22 mouse cellular contexts compared by ENCODE assay signal in genomic region chr6:49817625-49818024, GRCm38 (mm10). TPM values are rescaled to one million over a fixed set of nuclear protein-coding genes. Genes with fewer than 3 reads are reported as not detected.
A peak's percentile ranks its signal among the peaks of the same experiment; 100 is the strongest.
DNase-seq lines count a peak whose midpoint lies in the region; TF ChIP-seq lines count a peak whose summit lies in the region.
"Had no signal": no experiment of that assay in that cellular context is flagged by ENCODE, and none has a peak within 500 bp of the region (broad histone marks: within the 10 kb centered on the region; RNA-seq: fewer than 3 reads in every experiment).

No protein-coding gene starts in this region.

- TF ChIP-seq CTCF in layer of hippocampus, adult 2 months (conservative IDR thresholded peaks at IDR 0.05): no peak

- intact Hi-C loops in left cerebral cortex, postnatal 25 days (cut with DNase I): no loop called here
- intact Hi-C loops in left cerebral cortex, postnatal 36 days (cut with DNase I): no loop called here

- peak overlapping the region; percentile 46 for H3K27ac ChIP-seq in layer of hippocampus, adult 2 months
- H3K27ac ChIP-seq: embryonic facial prominence, embryonic 15.5 days; forebrain, embryonic 10.5 days; heart, embryonic 10.5 days; hindbrain, embryonic 12.5 days had no signal

- no peak for DNase-seq in layer of hippocampus, adult 2 months (ENCODE audit: low spot score in 2 of 2)
- no peak for DNase-seq in layer of hippocampus, postnatal 10 days (ENCODE audit: low spot score in 2 of 2)
- peak; percentile 23 to 60 for DNase-seq in left cerebral cortex, postnatal 25 days (ENCODE audit: low spot score in 2 of 2)
- no peak for DNase-seq in left cerebral cortex, postnatal 36 days (ENCODE audit: low spot score in 2 of 2)
- peak; percentile 69 for DNase-seq in brain, adult 2 months (ENCODE audit: low read depth, low spot score)
- DNase-seq in right cerebral cortex, postnatal 14 days: peak; percentile 27
- no peak for DNase-seq in cerebellum, postnatal 36 days
- DNase-seq: adrenal gland, postnatal 10 days; cerebellum, adult 18-20 months; cerebellum, adult 9-11 months; embryo, embryonic 11 days; gastrocnemius, postnatal 10 days; heart, adult 18-20 months; heart, postnatal 10 days; heart, postnatal 4 days had no signal

- no peak overlapping the region for H3K4me3 ChIP-seq in layer of hippocampus, adult 2 months
- H3K4me3 ChIP-seq: embryonic facial prominence, embryonic 15.5 days; erythroblast, embryonic 14.5 days; forebrain, embryonic 10.5 days; heart, embryonic 10.5 days; hindbrain, embryonic 12.5 days had no signal

RNA-seq across cellular contexts. Expression of gene Npy, which starts 4.9 kb away (rescaled TPM):
- total RNA-seq in layer of hippocampus, adult 2 months (2021): 100 to 1,000 TPM; 140 to 160 TPM
- 10 to 100 TPM; 84.0 to 96.9 TPM for total RNA-seq in layer of hippocampus, postnatal 10 days (2021)
- 100 to 1,000 TPM; 233 to 238 TPM for total RNA-seq in left cerebral cortex, postnatal 25 days (2021)
- 100 to 1,000 TPM; 201 to 244 TPM for total RNA-seq in left cerebral cortex, postnatal 36 days (2021)
- total RNA-seq: G1E; gastrocnemius, postnatal 10 days; gastrocnemius, postnatal 4 days; heart, adult 18-20 months; heart, postnatal 10 days had no signal

Comparison
In these comparisons a context has a peak if more than half of its experiments do, and no peak if none do; other contexts are left out.
1. DNase-seq: peak in left cerebral cortex, postnatal 25 days (2 of 2), brain, adult 2 months (single experiment) and right cerebral cortex, postnatal 14 days (single experiment); none in layer of hippocampus, adult 2 months (0 of 2), layer of hippocampus, postnatal 10 days (0 of 2), left cerebral cortex, postnatal 36 days (0 of 2) and cerebellum, postnatal 36 days (0 of 2).